Mouse (Mus musculus): ENCODE measurements around the gene Olfr1346.
"Not testable (repeated sequence)": the region's sequence is repeated elsewhere in the genome, so short reads cannot be mapped to it uniquely, and the experiment has no call there.

The Olfr1346 gene

GRCm38 (mm10) chr7:6466951-6467350 is at the start of gene Olfr1346:
Olfr1346 (plus strand) TSS chr7:6467101.
- no peak for DNase-seq (ENCODE audit: low read depth, low spot score)

GRCm38 (mm10) chr7:6419894-6420293 is 47.0 kb upstream of the Olfr1346 start:
- DNase-seq (ENCODE audit: low read depth, low spot score): no peak

GRCm38 (mm10) chr7:6429381-6429780 is 37.5 kb upstream of the Olfr1346 start:
- no peak for DNase-seq (ENCODE audit: low read depth, low spot score)

GRCm38 (mm10) chr7:6430342-6430741 is 36.6 kb upstream of the Olfr1346 start:
- DNase-seq (ENCODE audit: low read depth, low spot score): no peak

GRCm38 (mm10) chr7:6438388-6438787 is 28.5 kb upstream of the Olfr1346 start, which contains the start of gene Olfr1344:
Olfr1344 (plus strand) TSS chr7:6438688.
- DNase-seq (ENCODE audit: low read depth, low spot score): no peak

GRCm38 (mm10) chr7:6441173-6441572 is 25.7 kb upstream of the Olfr1346 start:
- DNase-seq (ENCODE audit: low read depth, low spot score): no peak

- no peak for DNase-seq (ENCODE audit: low read depth, low spot score)
These were observed 19.1 kb upstream of the Olfr1346 start for GRCm38 (mm10) chr7:6447771-6448170.

GRCm38 (mm10) chr7:6455868-6456267 is 11.0 kb upstream of the Olfr1346 start, which contains the start of gene Olfr1336:
Olfr1336 (plus strand) TSS chr7:6456168.
- no peak for DNase-seq (ENCODE audit: low read depth, low spot score)

GRCm38 (mm10) chr7:6456399-6456798 is 10.5 kb upstream of the Olfr1346 start:
- DNase-seq (ENCODE audit: low read depth, low spot score): no peak

- not testable (repeated sequence) for DNase-seq (ENCODE audit: low read depth, low spot score)
These were observed 10.7 kb downstream of the Olfr1346 start for GRCm38 (mm10) chr7:6477633-6478032.

GRCm38 (mm10) chr7:6486841-6487240 is 19.9 kb downstream of the Olfr1346 start, which contains the start of gene Olfr5:
Olfr5 (minus strand) TSS chr7:6486941.
- DNase-seq (ENCODE audit: low read depth, low spot score): no peak

GRCm38 (mm10) chr7:6499655-6500054 is 32.8 kb downstream of the Olfr1346 start, which contains the start of gene Olfr1347:
Olfr1347 (minus strand) TSS chr7:6499755.
- no peak for DNase-seq (ENCODE audit: low read depth, low spot score)

- DNase-seq (ENCODE audit: low read depth, low spot score): no peak
These were observed 41.7 kb downstream of the Olfr1346 start, which contains the start of gene Olfr1348 for GRCm38 (mm10) chr7:6508648-6509047. Olfr1348 (minus strand) TSS chr7:6508748.

- DNase-seq (ENCODE audit: low read depth, low spot score): no peak
These were observed 54.8 kb downstream of the Olfr1346 start for GRCm38 (mm10) chr7:6521666-6522065.

GRCm38 (mm10) chr7:6522850-6523249 is 55.9 kb downstream of the Olfr1346 start, which contains the start of gene Olfr1349:
Olfr1349 (minus strand) TSS chr7:6522950.
- DNase-seq (ENCODE audit: low read depth, low spot score): no peak

GRCm38 (mm10) chr7:6525001-6525400 is 58.1 kb downstream of the Olfr1346 start:
- no peak for DNase-seq (ENCODE audit: low read depth, low spot score)

- DNase-seq (ENCODE audit: low read depth, low spot score): no peak
These were observed 59.2 kb downstream of the Olfr1346 start for GRCm38 (mm10) chr7:6526141-6526540.
